Mouse (Mus musculus) heart, embryonic 13.5 days (tissue): ENCODE measurements around the gene Inhbc. TPM values are rescaled to one million over a fixed set of nuclear protein-coding genes. Genes with fewer than 3 reads are reported as not detected.

Experiments
- ATAC-seq: fragments of 200-750 bp; cut with Nextera tagmentation; 2 replicates; pipeline ENCODE4 v1.8.0; 2017; ENCODE audit warnings: moderate TSS enrichment; ENCODE audit not compliant: insufficient number of reproducible peaks, low FRiP score, low TSS enrichment; ENCODE audit errors: extremely low read depth
- H3K27ac ChIP-seq: fragments of 300-500 bp; sonication (generic); replicated peaks from 2 replicates; pipeline ENCODE4 v1.5.1; 2015; ENCODE audit warnings: moderate library complexity, mild to moderate bottlenecking, inconsistent platforms
- H3K27me3 ChIP-seq: fragments of 300-500 bp; sonication (generic); replicated peaks from 2 replicates; pipeline ENCODE4 v1.6.1; 2015; ENCODE audit warnings: mild to moderate bottlenecking, inconsistent platforms
- H3K36me3 ChIP-seq: fragments of 300-500 bp; sonication (generic); 2 replicates; pipeline ENCODE4 v1.6.1; 2015; ENCODE audit warnings: mild to moderate bottlenecking, inconsistent platforms
- H3K4me1 ChIP-seq: fragments of 300-500 bp; sonication (generic); 2 replicates; pipeline ENCODE4 v1.6.1; 2015; ENCODE audit warnings: inconsistent platforms
- H3K4me2 ChIP-seq: fragments of 300-500 bp; sonication (generic); 2 replicates; pipeline ENCODE4 v1.6.1; 2015; ENCODE audit warnings: inconsistent platforms, mild to moderate bottlenecking, moderate library complexity
- H3K4me3 ChIP-seq: fragments of 300-500 bp; sonication (generic); 2 replicates; pipeline ENCODE4 v1.5.1; 2015; ENCODE audit warnings: moderate library complexity, mild to moderate bottlenecking, inconsistent platforms
- H3K9ac ChIP-seq: fragments of 300-500 bp; sonication (generic); 2 replicates; pipeline ENCODE4 v1.6.1; 2015; ENCODE audit warnings: inconsistent platforms, mild to moderate bottlenecking, moderate library complexity
- H3K9me3 ChIP-seq: fragments of 300-500 bp; sonication (generic); 2 replicates; pipeline ENCODE4 v1.6.1; 2016; ENCODE audit warnings: inconsistent platforms
- whole genome bisulfite sequencing: fragments of 180-500 bp; shearing (Covaris S2); methylation state at CpG from one replicate; pipeline ENCODE4 v1.1.7; 2015; ENCODE audit warnings: mixed read lengths; 5-methylcytosine and 5-hydroxymethylcytosine counted together
- polyA plus RNA-seq: library from polyadenylated mRNA; unstranded; fragments of >200 nt; fragmentation: Nextera tagmentation; extraction: Ambion mirVana; gene quantifications from 2 replicates; pipeline ENCODE4 v1.2.1, GENCODE M21; 2015

Gene Inhbc
- polyA plus RNA-seq, 1 experiment from 2014 or later: not detected

GRCm38 (mm10) chr10:127351285-127351595 lies 19.0 kb downstream of the Inhbc start:
- no peak overlapping the region; the same call in 1 of the 2 replicates for H3K4me2 ChIP-seq
- H3K27me3 ChIP-seq: peaks cover 32% of the 10 kb centered on the region
- no peak for ATAC-seq
- no peaks in the 10 kb centered on the region for H3K9me3 ChIP-seq
- peak overlapping the region; percentile 74 for H3K9ac ChIP-seq
- H3K36me3 ChIP-seq: no peaks in the 10 kb centered on the region
- no peak overlapping the region for H3K27ac ChIP-seq
- no peak overlapping the region for H3K4me3 ChIP-seq
- H3K4me1 ChIP-seq: peaks cover 11% of the 10 kb centered on the region; the same call in 1 of the 2 replicates
- WGBS: 79% methylated on average over 8 of the region's 8 CpGs

GRCm38 (mm10) chr10:127350594-127351284 lies 19.5 kb downstream of the Inhbc start:
- Histone ChIP-seq H3K4me1 (peaks cover 11% of the 10 kb centered on the region; the same call in 1 of the 2 replicates), H3K27ac (no peak overlapping the region), H3K27me3 (peaks cover 27% of the 10 kb centered on the region), H3K36me3 (no peaks in the 10 kb centered on the region), H3K4me2 (peak overlapping the region; percentile 65), H3K4me3 (peak overlapping the region; percentile 37), H3K9ac (peak overlapping the region; percentile 74), H3K9me3 (no peaks in the 10 kb centered on the region)
- ATAC-seq: no peak; the same call in 1 of the 2 replicates
- 11% methylated on average over 24 of the region's 24 CpGs for WGBS

GRCm38 (mm10) chr10:127349810-127350209 lies 20.4 kb downstream of the Inhbc start:
- ATAC-seq: no peak
- H3K27ac ChIP-seq: no peak overlapping the region
- peaks cover 11% of the 10 kb centered on the region; the same call in 1 of the 2 replicates for H3K4me1 ChIP-seq
- H3K9ac ChIP-seq: no peak overlapping the region
- H3K4me2 ChIP-seq: no peak overlapping the region
- WGBS: 64% methylated on average over 8 of the region's 8 CpGs
- no peaks in the 10 kb centered on the region for H3K9me3 ChIP-seq
- H3K4me3 ChIP-seq: no peak overlapping the region
- H3K27me3 ChIP-seq: peaks cover 21% of the 10 kb centered on the region
- H3K36me3 ChIP-seq: no peaks in the 10 kb centered on the region

GRCm38 (mm10) chr10:127348957-127349356 lies 21.3 kb downstream of the Inhbc start:
- no peak for ATAC-seq
- Histone ChIP-seq H3K36me3 (no peaks in the 10 kb centered on the region), H3K9ac (no peak overlapping the region), H3K27ac (no peak overlapping the region), H3K4me2 (no peak overlapping the region), H3K9me3 (no peaks in the 10 kb centered on the region), H3K4me3 (no peak overlapping the region), H3K27me3 (peaks cover 21% of the 10 kb centered on the region), H3K4me1 (peaks cover 11% of the 10 kb centered on the region; the same call in 1 of the 2 replicates)
- 61% methylated on average over 3 of the region's 4 CpGs for WGBS

- WGBS: 59% methylated on average over 3 of the region's 3 CpGs
- Histone ChIP-seq H3K4me2 (no peak overlapping the region), H3K36me3 (no peaks in the 10 kb centered on the region), H3K4me3 (no peak overlapping the region), H3K27me3 (peaks cover 21% of the 10 kb centered on the region), H3K4me1 (peaks cover 22% of the 10 kb centered on the region), H3K27ac (no peak overlapping the region), H3K9me3 (no peaks in the 10 kb centered on the region), H3K9ac (no peak overlapping the region)
- no peak for ATAC-seq
Measured at GRCm38 (mm10) chr10:127346173-127346572, 24.1 kb downstream of the Inhbc start.

GRCm38 (mm10) chr10:127343029-127343428 lies 27.2 kb downstream of the Inhbc start:
- ATAC-seq: no peak
- no peaks in the 10 kb centered on the region for H3K9me3 ChIP-seq
- H3K9ac ChIP-seq: no peak overlapping the region
- peaks cover 40% of the 10 kb centered on the region for H3K27me3 ChIP-seq
- H3K27ac ChIP-seq: no peak overlapping the region
- no peak overlapping the region for H3K4me2 ChIP-seq
- no peaks in the 10 kb centered on the region for H3K36me3 ChIP-seq
- WGBS: 66% methylated on average over 3 of the region's 3 CpGs
- H3K4me3 ChIP-seq: no peak overlapping the region
- peaks cover 34% of the 10 kb centered on the region for H3K4me1 ChIP-seq

GRCm38 (mm10) chr10:127341891-127342639 lies 28.2 kb downstream of the Inhbc start, which contains the start of gene Gli1:
Gene Gli1 (minus strand): TSS chr10:127341974.
- Histone ChIP-seq H3K27me3 (peaks cover 50% of the 10 kb centered on the region), H3K9me3 (no peaks in the 10 kb centered on the region), H3K4me3 (peak within 1 kb of the TSS; percentile 57), H3K4me2 (peak within 1 kb of the TSS; percentile 96), H3K9ac (peak within 1 kb of the TSS; percentile 71), H3K27ac (no peak within 1 kb of the TSS), H3K4me1 (peaks cover 34% of the 10 kb centered on the region), H3K36me3 (no peaks in the 10 kb centered on the region)
- no peak for ATAC-seq
- WGBS: under 1% methylated on average over 29 of the region's 29 CpGs

- peak overlapping the region; percentile 66 for H3K9ac ChIP-seq
Measured at GRCm38 (mm10) chr10:127341360-127341690, 28.9 kb downstream of the Inhbc start.

GRCm38 (mm10) chr10:127340577-127341359 lies 29.5 kb downstream of the Inhbc start:
- no peak for ATAC-seq
- Histone ChIP-seq H3K9me3 (no peaks in the 10 kb centered on the region), H3K9ac (peak overlapping the region; percentile 71), H3K27me3 (peaks cover 63% of the 10 kb centered on the region), H3K4me3 (peak overlapping the region; percentile 57), H3K4me2 (peak overlapping the region; percentile 96), H3K36me3 (no peaks in the 10 kb centered on the region), H3K4me1 (peaks cover 34% of the 10 kb centered on the region), H3K27ac (no peak overlapping the region)
- WGBS: 2% methylated on average over 27 of the region's 27 CpGs

More at GRCm38 (mm10) chr10:127341360-127341690, 28.9 kb downstream of the Inhbc start:
- peak overlapping the region; percentile 96 for H3K4me2 ChIP-seq
- 0% methylated on average over 7 of the region's 11 CpGs for WGBS
- no peaks in the 10 kb centered on the region for H3K36me3 ChIP-seq
- peaks cover 34% of the 10 kb centered on the region for H3K4me1 ChIP-seq
- peaks cover 58% of the 10 kb centered on the region for H3K27me3 ChIP-seq
- peak overlapping the region; percentile 57 for H3K4me3 ChIP-seq
- H3K27ac ChIP-seq: no peak overlapping the region
- no peaks in the 10 kb centered on the region for H3K9me3 ChIP-seq
- no peak for ATAC-seq

GRCm38 (mm10) chr10:127339683-127340576 lies 30.3 kb downstream of the Inhbc start:
- peaks cover 34% of the 10 kb centered on the region for H3K4me1 ChIP-seq
- peak overlapping the region; percentile 71 for H3K9ac ChIP-seq
- peaks cover 64% of the 10 kb centered on the region for H3K27me3 ChIP-seq
- H3K4me3 ChIP-seq: peak overlapping the region; percentile 57
- no peaks in the 10 kb centered on the region for H3K36me3 ChIP-seq
- under 1% methylated on average over 41 of the region's 42 CpGs for WGBS
- H3K4me2 ChIP-seq: peak overlapping the region; percentile 96
- H3K27ac ChIP-seq: peak overlapping the region; percentile 48; the same call in 1 of the 2 replicates
- no peaks in the 10 kb centered on the region for H3K9me3 ChIP-seq
- no peak for ATAC-seq
